Mouse (Mus musculus): ENCODE measurements around the gene Ly6c2. TPM values are rescaled to one million over a fixed set of nuclear protein-coding genes. Genes with fewer than 3 reads are reported as not detected.
"Not testable (repeated sequence)": the region's sequence is repeated elsewhere in the genome, so short reads cannot be mapped to it uniquely, and the experiment has no call there.

Gene Ly6c2
- under 1 TPM in 1 of 2 experiments, not detected in 1; 0.42 TPM for total RNA-seq (2021)

GRCm38 (mm10) chr15:75111861-75112630, at the start of gene Ly6c2:
TSS of gene Ly6c2 (minus strand) at chr15:75111970.
- intact Hi-C loops (cut with DNase I); DNase-seq: not testable (repeated sequence)

- no peak for DNase-seq
- intact Hi-C loops (cut with DNase I) = no loop called here
These were observed 45.9 kb upstream of the Ly6c2 start for GRCm38 (mm10) chr15:75157646-75158045.

GRCm38 (mm10) chr15:75154940-75155339, 43.2 kb upstream of the Ly6c2 start, which contains the start of gene Ly6g:
TSS of gene Ly6g (plus strand) at chr15:75155240.
- no peak for DNase-seq
- intact Hi-C loops (cut with DNase I) = no loop called here

GRCm38 (mm10) chr15:75153087-75153486, 41.3 kb upstream of the Ly6c2 start:
- no peak for DNase-seq
- intact Hi-C loops (cut with DNase I) = no loop called here

- intact Hi-C loops (cut with DNase I) = no loop called here
- DNase-seq = no peak
These were observed 32.0 kb upstream of the Ly6c2 start for GRCm38 (mm10) chr15:75143735-75144134.

GRCm38 (mm10) chr15:75141812-75142360, 30.1 kb upstream of the Ly6c2 start:
- intact Hi-C loops (cut with DNase I) = not testable (repeated sequence)
- peak; percentile 10 for DNase-seq

GRCm38 (mm10) chr15:75137739-75138138, 26.0 kb upstream of the Ly6c2 start:
- intact Hi-C loops (cut with DNase I); DNase-seq: not testable (repeated sequence)

- DNase-seq; intact Hi-C loops (cut with DNase I): not testable (repeated sequence)
These were observed 23.5 kb upstream of the Ly6c2 start for GRCm38 (mm10) chr15:75135090-75135783.

GRCm38 (mm10) chr15:75132346-75132745, 20.6 kb upstream of the Ly6c2 start:
- DNase-seq; intact Hi-C loops (cut with DNase I): not testable (repeated sequence)

- no peak for DNase-seq
- intact Hi-C loops (cut with DNase I) = no loop called here
These were observed 8.3 kb upstream of the Ly6c2 start for GRCm38 (mm10) chr15:75120066-75120465.

- peak; percentile 38 for DNase-seq
- intact Hi-C loops (cut with DNase I) = not testable (repeated sequence)
These were observed 7.0 kb upstream of the Ly6c2 start for GRCm38 (mm10) chr15:75118742-75119141.

GRCm38 (mm10) chr15:75117481-75117880, 5.7 kb upstream of the Ly6c2 start:
- intact Hi-C loops (cut with DNase I); DNase-seq: not testable (repeated sequence)

- DNase-seq = no peak
- intact Hi-C loops (cut with DNase I) = no loop called here
These were observed 4.8 kb upstream of the Ly6c2 start for GRCm38 (mm10) chr15:75116525-75116924.

GRCm38 (mm10) chr15:75110424-75110823, 1.3 kb downstream of the Ly6c2 start:
- DNase-seq; intact Hi-C loops (cut with DNase I): not testable (repeated sequence)

GRCm38 (mm10) chr15:75099261-75099660, 12.5 kb downstream of the Ly6c2 start:
- DNase-seq = no peak
- intact Hi-C loops (cut with DNase I) = no loop called here

- intact Hi-C loops (cut with DNase I); DNase-seq: not testable (repeated sequence)
These were observed 23.7 kb downstream of the Ly6c2 start for GRCm38 (mm10) chr15:75088041-75088440.

GRCm38 (mm10) chr15:75069965-75070364, 41.8 kb downstream of the Ly6c2 start:
- intact Hi-C loops (cut with DNase I) = no loop called here
- no peak for DNase-seq

GRCm38 (mm10) chr15:75062030-75062574, 49.7 kb downstream of the Ly6c2 start:
- DNase-seq = peak; percentile 61
- intact Hi-C loops (cut with DNase I) = not testable (repeated sequence)

- intact Hi-C loops (cut with DNase I) = no loop called here
- DNase-seq = peak; percentile 24
These were observed 51.3 kb downstream of the Ly6c2 start for GRCm38 (mm10) chr15:75060505-75060904.

Data from left cerebral cortex, postnatal 4 days (tissue).